Mouse (Mus musculus): ENCODE data around the gene Pgls. TPM values are rescaled to one million over a fixed set of nuclear protein-coding genes. Genes with fewer than 3 reads are reported as not detected.

The Pgls gene
- polyA plus RNA-seq, 1 experiment from 2014 or later = 251 TPM

DNA sequence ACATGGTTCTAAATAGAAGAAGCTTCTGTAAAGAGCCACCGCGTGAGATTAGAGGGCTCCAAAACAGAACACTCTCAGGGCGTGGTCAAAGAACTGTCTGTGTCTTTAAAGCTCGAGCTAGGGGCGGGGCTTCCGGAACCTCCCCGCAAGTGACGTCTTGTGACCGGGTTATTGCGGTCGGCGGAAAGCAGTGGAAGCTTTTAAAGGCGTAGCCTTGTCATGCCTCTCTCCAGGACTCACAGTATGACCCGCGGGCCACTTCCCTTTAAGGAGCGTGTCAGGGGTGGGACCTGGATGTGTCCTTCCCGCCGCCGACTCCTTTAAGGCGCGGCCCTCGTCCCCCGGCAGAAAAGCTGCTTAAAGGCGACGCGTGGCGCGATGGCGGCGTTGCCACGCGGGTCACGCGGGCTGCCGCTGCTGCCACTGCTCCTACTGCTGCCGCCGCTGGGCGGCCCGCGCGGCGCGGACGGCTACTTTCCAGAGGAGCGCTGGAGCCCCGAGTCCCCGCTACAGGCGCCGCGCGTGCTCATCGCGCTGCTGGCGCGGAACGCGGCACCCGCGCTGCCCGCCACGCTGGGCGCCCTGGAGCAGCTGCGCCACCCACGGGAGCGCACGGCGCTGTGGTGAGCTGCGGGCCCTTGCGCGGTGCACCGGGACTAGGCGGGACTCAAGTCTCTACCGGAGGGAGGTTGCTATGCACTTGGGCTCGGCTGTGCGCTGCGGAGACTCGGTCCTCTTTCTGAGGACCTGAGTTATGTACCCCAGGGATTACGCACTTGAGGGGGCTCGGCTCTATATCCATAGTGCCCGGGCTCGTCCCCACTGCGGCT, 19.1 kb downstream of the Pgls start, which contains the start of gene Colgalt1:
Gene Colgalt1, plus strand, starts transcription at position 177 of the 830 bp plus-strand sequence.
- under 1% methylated on average over 80 of the region's 82 CpGs for WGBS
- peak within 1 kb of the TSS; percentile 88 for H3K9ac ChIP-seq
- H3K9me3 ChIP-seq (ENCODE audit: low read depth, low read length) = no peaks in the 10 kb centered on the region
- TF ChIP-seq CTCF (IDR thresholded peaks at IDR 0.05; ENCODE audit: low read depth) = no peak
- peak within 1 kb of the TSS; percentile 90 for H3K4me2 ChIP-seq
- peaks cover 27% of the 10 kb centered on the region for H3K36me3 ChIP-seq (ENCODE audit: insufficient read depth)
- H3K27ac ChIP-seq (ENCODE audit: low read depth) = peak within 1 kb of the TSS; percentile 85
- H3K4me1 ChIP-seq (ENCODE audit: insufficient read depth) = peaks cover 10% of the 10 kb centered on the region
- ATAC-seq (ENCODE audit: insufficient read depth) = peak; percentile 100
- peak; percentile 99 for DNase-seq
- peak within 1 kb of the TSS; percentile 92 for H3K4me3 ChIP-seq (ENCODE audit: low read depth, low read length)
- H3K27me3 ChIP-seq (ENCODE audit: insufficient read depth, low read length) = no peaks in the 10 kb centered on the region

DNA sequence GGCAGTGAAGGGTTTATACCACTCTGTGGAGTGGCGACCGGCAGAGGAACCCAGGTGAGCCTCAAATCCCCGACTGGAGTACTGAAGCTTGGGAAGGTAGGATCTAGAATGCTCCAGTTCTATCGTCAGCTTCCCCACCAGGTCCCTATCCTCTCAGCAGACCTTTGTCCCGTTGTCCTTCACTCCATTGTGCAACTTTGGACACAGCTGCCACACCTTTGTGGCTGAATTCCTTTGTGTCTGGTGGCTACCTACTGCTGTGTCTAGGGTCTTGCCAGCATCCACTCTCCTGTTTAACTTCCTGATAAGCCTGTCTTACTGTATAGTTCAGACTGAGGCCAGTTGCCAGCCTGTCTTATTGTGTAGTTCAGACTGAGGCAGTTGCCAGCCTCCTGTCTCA, 20.2 kb downstream of the Pgls start:
- Histone ChIP-seq H3K9me3 (ENCODE audit: low read depth, low read length) (no peaks in the 10 kb centered on the region), H3K27ac (ENCODE audit: low read depth) (no peak overlapping the region), H3K36me3 (ENCODE audit: insufficient read depth) (peaks cover 36% of the 10 kb centered on the region), H3K4me3 (ENCODE audit: low read depth, low read length) (peak overlapping the region; percentile 92), H3K27me3 (ENCODE audit: insufficient read depth, low read length) (no peaks in the 10 kb centered on the region), H3K4me1 (ENCODE audit: insufficient read depth) (peaks cover 10% of the 10 kb centered on the region), H3K9ac (peak overlapping the region; percentile 88), H3K4me2 (peak overlapping the region; percentile 90)
- DNase-seq (no peak), ATAC-seq (ENCODE audit: insufficient read depth) (no peak)
- 32% methylated on average over 5 of the region's 5 CpGs for WGBS
- no peak for TF ChIP-seq CTCF (IDR thresholded peaks at IDR 0.05; ENCODE audit: low read depth)

GRCm38 (mm10) chr8:71613418-71613817, 21.4 kb downstream of the Pgls start:
- H3K36me3 ChIP-seq (ENCODE audit: insufficient read depth) = peaks cover 49% of the 10 kb centered on the region
- 43% methylated on average over 4 of the region's 4 CpGs for WGBS
- no peak overlapping the region for H3K4me2 ChIP-seq
- no peak overlapping the region for H3K27ac ChIP-seq (ENCODE audit: low read depth)
- no peaks in the 10 kb centered on the region for H3K9me3 ChIP-seq (ENCODE audit: low read depth, low read length)
- H3K27me3 ChIP-seq (ENCODE audit: insufficient read depth, low read length) = no peaks in the 10 kb centered on the region
- H3K9ac ChIP-seq = no peak overlapping the region
- TF ChIP-seq CTCF (IDR thresholded peaks at IDR 0.05; ENCODE audit: low read depth) = no peak
- no peak for ATAC-seq (ENCODE audit: insufficient read depth)
- peaks cover 10% of the 10 kb centered on the region for H3K4me1 ChIP-seq (ENCODE audit: insufficient read depth)
- H3K4me3 ChIP-seq (ENCODE audit: low read depth, low read length) = no peak overlapping the region
- no peak for DNase-seq

DNA sequence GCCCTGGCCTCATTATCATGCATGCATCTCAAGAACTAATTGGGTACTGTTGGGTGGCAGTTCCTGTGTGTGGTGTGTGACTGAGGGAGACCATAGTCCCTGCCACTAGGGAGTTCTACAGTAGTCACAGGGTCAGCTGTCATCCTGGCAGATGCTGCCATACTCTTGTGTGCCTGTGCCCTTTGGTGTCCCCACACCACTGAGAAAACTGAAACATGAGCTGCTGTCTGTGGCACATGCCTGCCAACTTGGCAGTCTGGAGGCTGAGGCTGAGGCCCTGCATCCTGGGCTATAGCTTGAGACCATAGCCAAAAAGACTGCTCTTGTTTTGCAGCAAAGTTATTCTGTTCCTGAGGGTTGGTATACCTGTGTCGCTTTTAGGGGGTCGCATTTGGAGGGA, 27.8 kb downstream of the Pgls start:
- H3K27me3 ChIP-seq (ENCODE audit: insufficient read depth, low read length) = no peaks in the 10 kb centered on the region
- H3K4me3 ChIP-seq (ENCODE audit: low read depth, low read length) = no peak overlapping the region
- H3K9me3 ChIP-seq (ENCODE audit: low read depth, low read length) = peaks cover 13% of the 10 kb centered on the region
- no peak for DNase-seq
- no peak overlapping the region for H3K27ac ChIP-seq (ENCODE audit: low read depth)
- no peak for TF ChIP-seq CTCF (IDR thresholded peaks at IDR 0.05; ENCODE audit: low read depth)
- no peak overlapping the region for H3K4me2 ChIP-seq
- H3K9ac ChIP-seq = no peak overlapping the region
- no peak for ATAC-seq (ENCODE audit: insufficient read depth)
- WGBS = 97% methylated on average over 2 of the region's 2 CpGs
- H3K36me3 ChIP-seq (ENCODE audit: insufficient read depth) = peaks cover 92% of the 10 kb centered on the region
- H3K4me1 ChIP-seq (ENCODE audit: insufficient read depth) = no peaks in the 10 kb centered on the region

GRCm38 (mm10) chr8:71625088-71625487, 33.1 kb downstream of the Pgls start:
- no peak for TF ChIP-seq CTCF (IDR thresholded peaks at IDR 0.05; ENCODE audit: low read depth)

GRCm38 (mm10) chr8:71626753-71627152, 34.8 kb downstream of the Pgls start:
- ATAC-seq (ENCODE audit: insufficient read depth) = no peak
- Histone ChIP-seq H3K36me3 (ENCODE audit: insufficient read depth) (peaks cover 46% of the 10 kb centered on the region), H3K9me3 (ENCODE audit: low read depth, low read length) (peaks cover 13% of the 10 kb centered on the region), H3K4me1 (ENCODE audit: insufficient read depth) (peaks cover 10% of the 10 kb centered on the region), H3K4me2 (no peak overlapping the region), H3K9ac (no peak overlapping the region), H3K27me3 (ENCODE audit: insufficient read depth, low read length) (no peaks in the 10 kb centered on the region; the same call in 1 of the 2 replicates), H3K27ac (ENCODE audit: low read depth) (0 out of 2 replicates have a peak overlapping the region, but pooled peaks have one; percentile 78), H3K4me3 (ENCODE audit: low read depth, low read length) (no peak overlapping the region)
- no peak for TF ChIP-seq CTCF (IDR thresholded peaks at IDR 0.05; ENCODE audit: low read depth)
- 81% methylated on average over 9 of the region's 9 CpGs for WGBS
- no peak for DNase-seq

More at GRCm38 (mm10) chr8:71625088-71625487, 33.1 kb downstream of the Pgls start:
- Histone ChIP-seq H3K4me3 (ENCODE audit: low read depth, low read length) (no peak overlapping the region), H3K27me3 (ENCODE audit: insufficient read depth, low read length) (no peaks in the 10 kb centered on the region; the same call in 1 of the 2 replicates), H3K9me3 (ENCODE audit: low read depth, low read length) (peaks cover 13% of the 10 kb centered on the region), H3K4me1 (ENCODE audit: insufficient read depth) (peaks cover 10% of the 10 kb centered on the region), H3K27ac (ENCODE audit: low read depth) (no peak overlapping the region), H3K4me2 (no peak overlapping the region), H3K9ac (no peak overlapping the region), H3K36me3 (ENCODE audit: insufficient read depth) (peaks cover 62% of the 10 kb centered on the region)
- 84% methylated on average over 1 of the region's 1 CpGs for WGBS
- ATAC-seq (ENCODE audit: insufficient read depth) (no peak), DNase-seq (no peak)
